11 mouse cellular contexts compared by ENCODE assay signal in genomic region chr11:54356676-54357075, GRCm38 (mm10). TPM values are rescaled to one million over a fixed set of nuclear protein-coding genes. Genes with fewer than 3 reads are reported as not detected.
DNase-seq lines count a peak whose midpoint lies in the region; ATAC-seq and TF ChIP-seq lines count a peak whose summit lies in the region.
"Had no signal": no experiment of that assay in that cellular context is flagged by ENCODE, and none has a peak within 500 bp of the region (broad histone marks: within the 10 kb centered on the region; RNA-seq: fewer than 3 reads in every experiment).

No protein-coding gene starts in this region.

- H3K36me3 ChIP-seq in midbrain, embryonic 14.5 days (ENCODE audit: control insufficient read depth, insufficient read depth, low read length): peaks cover 27% of the 10 kb centered on the region

- CTCF ChIA-PET in Patski (lab: Charles Lee): interaction anchor here (0.8 to 1.2 kb wide), 2 partner anchors 13 to 214 kb away, joined by 3 read pairs; partner anchors contain the start of gene Meikin

- no peak for ATAC-seq in Patski
- ATAC-seq in midbrain, embryonic 14.5 days (ENCODE audit: low FRiP score, low TSS enrichment): no peak

- H3K4me1 ChIP-seq in midbrain, embryonic 14.5 days (ENCODE audit: control insufficient read depth, insufficient read depth, low read length): peaks cover 14% of the 10 kb centered on the region; the same call in 1 of the 2 replicates

- POLR2A ChIA-PET in Patski (lab: Charles Lee): no interaction called here

- in situ Hi-C loops in Patski (cut with MboI; ENCODE audit: low pct_unique_long_range_greater_than_20kb): loop anchor here (10.0 kb wide), 2 partner anchors 212 to 362 kb away; no protein-coding TSS in a partner anchor

- intact Hi-C loops in heart, postnatal 25 days (cut with DNase I): loop anchor here (5.0 kb wide), 2 partner anchors 61 to 181 kb away; no protein-coding TSS in a partner anchor
- intact Hi-C loops in left cerebral cortex, postnatal 36 days (cut with DNase I): loop anchor here (10.0 kb wide), 1 partner anchor 178 kb away; no protein-coding TSS in a partner anchor

- 69% methylated on average over 4 of the region's 4 CpGs for WGBS in midbrain, embryonic 14.5 days

- peaks cover 27% of the 10 kb centered on the region for H3K27me3 ChIP-seq in Patski
- H3K27me3 ChIP-seq in midbrain, embryonic 14.5 days (ENCODE audit: control insufficient read depth, insufficient read depth, low read length): no peaks in the 10 kb centered on the region

- H3K9ac ChIP-seq in midbrain, embryonic 14.5 days (replicated peaks; ENCODE audit: low read length): no peak overlapping the region

- peak; percentile 16 for DNase-seq in heart, postnatal 4 days
- no peak for DNase-seq in heart, postnatal 25 days (ENCODE audit: low spot score)
- DNase-seq in B cell, adult 2 months: peak; percentile 68 to 73
- no peak for DNase-seq in Patski (ENCODE audit: low read depth, low spot score)
- peak; percentile 63 for DNase-seq in lung, postnatal 36 days
- DNase-seq in left cerebral cortex, postnatal 36 days (ENCODE audit: low spot score in 2 of 2): no peak
- no peak for DNase-seq in layer of hippocampus, postnatal 25 days (ENCODE audit: extremely low spot score in 1 of 2, low spot score in 1 of 2)
- DNase-seq in midbrain, embryonic 14.5 days: no peak
- DNase-seq: heart, adult 11 months had no signal

- H3K4me2 ChIP-seq in midbrain, embryonic 14.5 days (ENCODE audit: low read length): no peak overlapping the region

- H3K9me3 ChIP-seq in midbrain, embryonic 14.5 days (ENCODE audit: control insufficient read depth, low read length): no peaks in the 10 kb centered on the region

- no peak overlapping the region for H3K4me3 ChIP-seq in midbrain, embryonic 14.5 days (replicated peaks; ENCODE audit: low read depth, low read length)
- H3K4me3 ChIP-seq: myocyte had no signal

- H3K27ac ChIP-seq in midbrain, embryonic 14.5 days (replicated peaks; ENCODE audit: low read depth, low read length): no peak overlapping the region

- peak; percentile 69 for TF ChIP-seq CTCF in Patski (IDR thresholded peaks at IDR 0.05)

RNA-seq across cellular contexts. Expression of gene Meikin, which starts 13.8 kb away (rescaled TPM):
- not detected for total RNA-seq in heart, postnatal 4 days (2021)
- total RNA-seq in heart, postnatal 25 days (2021): not detected
- polyA plus RNA-seq in Patski (2021): not detected
- total RNA-seq in left cerebral cortex, postnatal 36 days (2021): not detected
- not detected for total RNA-seq in layer of hippocampus, postnatal 25 days (2021)
- polyA plus RNA-seq in midbrain, embryonic 14.5 days (2014; fragmentation: Nextera tagmentation; extraction: Ambion mirVana): not detected in 2 replicates
- total RNA-seq: layer of hippocampus, postnatal 14 days had no signal
- polyA plus RNA-seq: myocyte had no signal

RNA-seq across cellular contexts. Expression of gene Acsl6, which starts 53.1 kb away (rescaled TPM):
- total RNA-seq in heart, postnatal 4 days (2021): 1 to 10 TPM in 1 of 2 experiments, under 1 TPM in 1; 0.50 to 1.2 TPM
- 1 to 10 TPM; 3.2 to 3.4 TPM for total RNA-seq in heart, postnatal 25 days (2021)
- 0.42 TPM for polyA plus RNA-seq in Patski (2021)
- total RNA-seq in left cerebral cortex, postnatal 36 days (2021): 100 to 1,000 TPM; 201 to 207 TPM
- 100 to 1,000 TPM; 183 to 192 TPM for total RNA-seq in layer of hippocampus, postnatal 25 days (2021)
- 38.4 and 40.9 TPM in 2 replicates for polyA plus RNA-seq in midbrain, embryonic 14.5 days (2014; fragmentation: Nextera tagmentation; extraction: Ambion mirVana)

Comparison
In these comparisons a context has a peak if more than half of its experiments do, and no peak if none do; other contexts are left out.
1. DNase-seq: peak in heart, postnatal 4 days (single experiment), B cell, adult 2 months (2 of 2) and lung, postnatal 36 days (single experiment); none in heart, postnatal 25 days (single experiment), Patski (single experiment), left cerebral cortex, postnatal 36 days (0 of 2), layer of hippocampus, postnatal 25 days (0 of 2) and midbrain, embryonic 14.5 days (single experiment).
2. RNA of gene Acsl6, which starts 53.1 kb away (total RNA-seq): 201 to 207 TPM in left cerebral cortex, postnatal 36 days and 183 to 192 TPM in layer of hippocampus, postnatal 25 days; 3.2 to 3.4 TPM in heart, postnatal 25 days and 0.50 to 1.2 TPM in heart, postnatal 4 days; every median in the first group is over 10 times any median in the second.